Mouse (Mus musculus) cerebellum, adult 2 months (tissue): ENCODE measurements around the gene Rnf6.

Experiments
- CTCF ChIP-seq: fragments of 200-500 bp; IDR thresholded peaks from 2 replicates; pipeline ENCODE4 v1.5.1; 2011; ENCODE audit warnings: low read depth, mild to moderate bottlenecking, control low read depth, low read length, moderate library complexity, borderline replicate concordance; ENCODE audit not compliant: insufficient read depth
- POLR2A ChIP-seq: fragments of 200-500 bp; IDR thresholded peaks from 2 replicates; pipeline ENCODE4 v1.6.1; 2011; ENCODE audit warnings: low read length, control low read depth, borderline replicate concordance; ENCODE audit not compliant: insufficient read depth

DNA sequence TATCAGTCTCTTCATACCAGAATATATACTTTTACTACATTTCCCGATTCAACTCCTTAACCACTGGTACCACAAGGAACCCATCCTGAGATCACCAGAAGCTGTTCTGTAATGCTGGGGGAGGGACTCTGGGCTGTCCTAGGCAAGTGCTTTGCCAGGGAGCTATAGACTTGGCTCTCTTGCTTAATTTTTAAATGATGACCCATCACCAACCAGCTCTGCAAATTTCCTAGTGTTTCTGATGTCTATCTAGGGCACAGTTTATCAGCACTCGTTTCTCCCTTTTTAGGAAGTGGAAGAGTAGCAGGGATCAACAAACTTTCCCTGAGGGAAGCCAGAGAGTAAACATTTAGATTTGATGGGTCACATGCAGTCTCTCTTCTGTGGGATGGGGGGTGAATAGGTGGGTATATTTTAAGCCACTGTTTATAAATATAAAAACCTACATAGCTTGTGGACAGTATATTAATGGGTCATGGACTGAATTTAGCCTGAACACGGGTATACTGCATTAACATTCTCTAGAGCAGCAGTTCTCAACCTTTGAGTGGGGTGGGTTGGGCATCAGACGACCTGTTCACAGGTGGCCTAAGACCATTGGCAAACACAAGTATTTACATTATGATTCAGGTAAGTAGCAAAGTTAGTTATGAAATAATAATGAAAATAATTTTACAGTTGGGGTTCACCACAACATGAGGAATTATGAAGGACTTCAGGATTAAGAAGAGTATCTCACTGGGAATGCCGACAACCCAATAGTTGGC is 30.5 kb upstream of the Rnf6 start:
- TF ChIP-seq CTCF: no peak
- no peak for TF ChIP-seq POLR2A
